Mouse (Mus musculus) naive thymus-derived CD4-positive, alpha-beta T cell, adult 2 months (primary cell): ENCODE measurements around the gene 2010111I01Rik.
"Not testable (repeated sequence)": the region's sequence is repeated elsewhere in the genome, so short reads cannot be mapped to it uniquely, and the experiment has no call there.

Experiments
- DNase-seq: peaks from one replicate; pipeline ENCODE4 v3.0.0-alpha.2; 2011; ENCODE audit warnings: low read depth

Gene 2010111I01Rik

DNA sequence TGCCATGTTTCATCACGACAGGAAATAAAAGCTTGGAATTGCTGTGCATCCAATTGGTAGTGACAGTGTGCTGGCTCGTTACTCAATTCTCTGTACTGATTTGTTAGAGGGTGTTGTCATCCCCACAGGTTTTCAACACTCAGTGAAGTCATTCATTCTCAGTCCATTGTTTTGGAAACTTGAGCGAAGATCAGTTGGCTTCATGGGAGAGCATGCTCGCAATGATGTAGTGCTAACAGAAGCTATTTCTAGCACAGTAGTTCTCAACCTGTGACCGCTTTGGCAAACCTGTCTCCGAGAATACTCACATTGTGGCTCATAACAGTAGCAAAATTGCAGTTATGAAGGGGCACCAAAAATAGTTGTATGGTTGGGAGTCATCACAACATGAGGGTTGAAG is 8.7 kb upstream of the 2010111I01Rik start:
- no peak for DNase-seq

GRCm38 (mm10) chr13:62956776-62957175 is 7.9 kb upstream of the 2010111I01Rik start:
- no peak for DNase-seq

- no peak for DNase-seq
Measured at GRCm38 (mm10) chr13:62963358-62963757, 1.3 kb upstream of the 2010111I01Rik start.

GRCm38 (mm10) chr13:62968223-62968622 is 3.5 kb downstream of the 2010111I01Rik start:
- no peak for DNase-seq

DNA sequence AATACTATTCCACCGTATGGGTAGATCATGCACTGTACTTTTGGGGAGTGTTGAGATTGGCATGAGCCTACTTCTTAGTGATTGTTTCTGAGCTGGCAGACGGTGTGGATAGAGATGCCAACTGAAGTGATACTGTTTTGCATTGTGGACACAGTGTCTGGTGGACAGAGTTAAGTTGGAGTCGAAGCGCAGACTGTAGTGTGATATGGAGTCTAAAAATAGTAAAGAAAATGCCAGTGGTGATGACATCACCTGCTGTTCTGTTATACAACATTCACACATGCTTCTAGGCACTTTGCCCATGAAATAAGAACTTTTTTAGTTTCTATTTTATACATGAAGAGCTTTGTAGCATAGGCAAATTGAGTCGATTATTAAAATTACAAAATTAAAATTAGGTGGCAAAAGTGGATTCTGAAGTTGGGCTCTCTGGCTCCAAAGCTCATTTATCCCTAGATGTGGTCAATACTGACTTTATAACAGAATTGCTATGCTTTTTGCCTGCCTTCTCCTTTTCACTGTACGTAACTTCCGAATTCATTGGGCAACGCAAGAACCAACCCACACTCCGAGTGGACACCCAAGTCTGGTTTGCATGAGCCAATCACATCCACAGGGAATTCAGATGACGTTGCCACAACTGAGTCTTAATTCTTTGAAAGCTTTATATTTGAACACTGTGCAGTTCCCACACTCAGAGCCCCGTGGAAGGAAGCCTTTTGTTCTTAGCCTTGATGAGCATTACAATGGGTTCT is 6.0 kb downstream of the 2010111I01Rik start:
- DNase-seq, result no peak

GRCm38 (mm10) chr13:62972403-62972802 is 7.7 kb downstream of the 2010111I01Rik start:
- DNase-seq, result no peak

DNA sequence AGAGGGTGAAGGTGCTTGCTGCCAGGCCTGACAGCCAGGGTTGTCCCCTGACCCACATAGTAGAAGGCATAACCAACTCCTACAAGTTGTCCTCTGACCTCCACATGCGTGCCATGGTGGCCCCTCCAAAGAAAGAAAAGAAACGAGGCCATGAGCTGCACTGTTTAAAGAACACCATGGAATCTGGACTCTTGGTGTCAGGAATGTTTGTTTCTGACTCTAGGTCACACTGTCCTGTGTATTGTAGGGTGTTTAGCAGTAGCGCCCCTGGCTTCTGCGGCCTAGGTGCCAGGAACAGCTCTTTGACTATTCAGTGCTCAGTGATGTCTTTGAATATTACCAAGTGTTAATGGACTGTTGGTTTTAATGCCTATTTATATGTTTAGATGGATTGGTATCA is 8.4 kb downstream of the 2010111I01Rik start:
- no peak for DNase-seq

DNA sequence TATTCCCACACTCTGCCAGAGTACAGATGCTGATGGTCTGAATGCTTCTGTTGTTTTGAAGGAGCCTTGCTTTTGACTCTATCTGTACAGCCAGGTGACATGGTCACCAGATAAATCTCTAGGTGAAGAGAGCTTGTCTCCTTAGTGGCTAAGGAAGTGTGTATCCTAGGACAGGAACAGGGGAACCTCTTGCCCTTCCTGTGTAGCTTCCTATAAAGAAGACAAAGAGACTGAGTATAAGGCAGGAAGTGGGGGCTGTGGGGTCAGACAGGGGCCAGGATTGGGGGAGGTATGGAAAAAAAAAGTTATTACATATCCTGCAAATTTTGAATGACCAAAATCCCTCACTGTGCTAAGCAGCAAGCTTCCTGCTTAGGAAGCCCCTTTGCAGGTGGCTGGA is 13.4 kb downstream of the 2010111I01Rik start:
- no peak for DNase-seq

- no peak for DNase-seq
Measured at GRCm38 (mm10) chr13:62978784-62979183, 14.1 kb downstream of the 2010111I01Rik start.

DNA sequence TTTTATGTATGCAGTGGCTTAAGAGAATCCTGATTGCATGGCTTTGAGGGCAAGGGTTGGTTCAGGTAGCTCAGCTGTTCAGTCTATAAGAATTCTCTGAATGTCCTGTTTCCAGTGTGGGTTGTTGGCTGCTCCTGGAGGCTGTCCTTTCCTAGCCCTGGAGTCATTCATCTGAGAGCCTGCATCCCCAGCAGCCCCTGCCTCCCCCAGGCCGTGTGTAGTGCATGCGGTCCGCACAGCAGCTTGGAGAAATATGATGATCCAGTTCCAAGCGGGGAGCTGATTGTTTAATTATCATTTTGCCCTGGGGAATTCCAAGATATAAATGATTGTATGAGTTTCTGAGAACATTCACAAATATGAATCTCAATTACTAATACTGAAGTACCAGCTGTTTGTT is 14.5 kb downstream of the 2010111I01Rik start:
- no peak for DNase-seq

DNA sequence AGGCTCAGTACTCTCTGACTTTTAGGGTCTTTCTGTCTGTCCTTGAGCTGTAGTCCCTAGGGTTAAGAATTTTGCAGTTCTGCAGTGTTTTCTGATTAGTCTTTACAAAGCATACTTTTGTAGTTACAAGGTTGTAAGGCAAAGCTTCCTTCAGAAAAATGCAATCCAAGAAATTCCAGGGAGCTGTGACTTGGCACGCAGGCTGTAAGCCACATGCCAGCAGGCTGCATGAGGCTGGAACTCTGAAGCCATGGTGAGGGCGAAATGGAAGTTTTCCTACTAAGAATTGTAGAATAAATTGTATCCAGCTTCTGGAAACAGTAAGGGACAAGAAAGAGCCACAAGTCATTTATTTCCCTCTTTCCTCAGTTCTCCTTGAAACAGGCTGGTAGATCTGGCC is 15.4 kb downstream of the 2010111I01Rik start:
- no peak for DNase-seq

GRCm38 (mm10) chr13:62984485-62984884 is 19.8 kb downstream of the 2010111I01Rik start:
- DNase-seq, result no peak

DNA sequence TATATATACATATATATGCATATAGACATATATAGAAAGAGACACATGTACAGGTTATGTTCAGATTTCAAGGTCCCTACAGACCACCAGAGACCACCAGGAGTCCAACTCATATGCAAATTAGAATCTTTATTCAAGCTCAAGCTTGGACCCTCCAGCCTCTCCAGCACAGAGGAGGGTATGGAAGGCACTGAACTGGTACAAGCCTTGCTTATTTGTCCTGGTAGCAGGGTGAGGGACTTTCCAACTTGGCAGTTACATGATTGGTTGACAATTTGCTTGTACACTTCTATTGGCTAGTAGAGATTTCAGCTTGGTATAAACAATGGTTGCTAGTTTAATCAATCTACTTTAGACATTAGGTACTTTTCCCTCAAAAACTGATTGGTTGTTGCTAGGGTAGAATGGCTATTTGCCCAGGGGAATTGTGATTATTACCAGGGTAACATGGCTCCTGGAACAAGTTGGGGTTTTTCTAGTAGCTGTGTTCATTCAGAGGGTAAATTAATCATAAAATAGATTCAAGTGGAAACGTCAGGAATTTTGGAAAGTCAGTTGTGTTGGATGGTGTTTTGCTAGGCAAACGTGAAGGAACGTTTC is 25.3 kb downstream of the 2010111I01Rik start:
- DNase-seq, result no peak

DNA sequence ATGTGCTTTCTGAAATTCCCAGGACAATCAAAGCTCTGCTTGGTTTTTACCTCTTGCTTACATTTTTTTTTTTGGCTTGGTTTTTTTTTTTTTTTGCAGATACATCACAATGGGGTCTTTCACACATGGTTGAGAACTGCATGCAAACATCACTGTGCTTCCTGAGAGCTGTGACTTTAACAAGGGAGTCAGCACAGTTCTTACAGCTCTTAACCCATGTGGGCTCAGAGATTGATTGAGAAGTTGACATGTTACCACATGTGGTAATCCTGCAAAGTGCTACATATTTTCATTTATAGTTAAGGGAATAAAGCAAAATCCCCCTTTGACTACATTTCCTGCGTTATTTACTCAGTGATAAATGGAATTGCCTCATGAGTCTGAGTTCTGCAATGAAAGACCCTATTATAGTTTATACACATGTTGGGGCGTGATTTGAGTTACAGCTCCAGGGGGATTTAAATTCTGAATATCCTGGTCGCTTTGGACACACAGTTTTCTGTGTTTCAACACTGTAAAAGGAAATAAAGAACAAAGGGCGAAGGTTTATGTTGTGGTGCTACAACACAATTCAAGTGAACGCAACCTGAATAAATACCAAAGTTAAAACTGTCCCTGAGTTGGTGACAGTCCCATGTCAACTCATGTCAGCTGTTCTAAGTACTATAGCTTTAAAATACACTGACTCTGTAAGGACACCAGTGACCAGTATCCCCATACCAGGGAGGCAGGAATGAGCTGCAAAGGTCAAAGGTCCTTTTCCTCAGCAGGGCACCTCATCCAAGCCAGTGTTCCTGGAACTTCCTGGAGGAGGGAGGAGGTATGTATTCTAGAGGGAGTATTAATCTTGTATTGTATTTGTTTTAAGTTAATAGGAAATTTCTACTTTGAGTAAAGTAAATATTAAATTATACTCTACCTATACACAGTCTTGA is 29.1 kb downstream of the 2010111I01Rik start:
- no peak for DNase-seq

- no peak for DNase-seq
Measured at GRCm38 (mm10) chr13:62996767-62997166, 32.1 kb downstream of the 2010111I01Rik start.

DNA sequence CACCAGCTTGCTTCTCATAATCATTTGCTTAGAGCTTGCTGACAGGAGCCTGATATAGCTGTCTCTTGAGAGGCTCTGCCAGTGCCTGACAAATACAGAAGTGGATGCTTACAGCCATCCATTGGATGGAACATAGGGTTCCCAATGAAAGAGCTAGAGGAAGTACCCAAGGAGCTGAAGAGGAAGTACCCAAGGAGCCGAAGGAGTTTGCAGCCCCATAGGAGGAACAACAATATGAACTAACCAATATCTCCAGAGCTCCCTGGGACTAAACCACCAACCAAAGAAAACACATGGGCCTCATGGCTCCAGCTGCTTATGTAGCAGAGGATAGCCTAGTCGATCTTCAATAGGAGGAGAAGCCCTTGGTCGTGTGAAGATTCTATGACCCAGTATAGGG is 42.8 kb downstream of the 2010111I01Rik start:
- DNase-seq, result not testable (repeated sequence)

DNA sequence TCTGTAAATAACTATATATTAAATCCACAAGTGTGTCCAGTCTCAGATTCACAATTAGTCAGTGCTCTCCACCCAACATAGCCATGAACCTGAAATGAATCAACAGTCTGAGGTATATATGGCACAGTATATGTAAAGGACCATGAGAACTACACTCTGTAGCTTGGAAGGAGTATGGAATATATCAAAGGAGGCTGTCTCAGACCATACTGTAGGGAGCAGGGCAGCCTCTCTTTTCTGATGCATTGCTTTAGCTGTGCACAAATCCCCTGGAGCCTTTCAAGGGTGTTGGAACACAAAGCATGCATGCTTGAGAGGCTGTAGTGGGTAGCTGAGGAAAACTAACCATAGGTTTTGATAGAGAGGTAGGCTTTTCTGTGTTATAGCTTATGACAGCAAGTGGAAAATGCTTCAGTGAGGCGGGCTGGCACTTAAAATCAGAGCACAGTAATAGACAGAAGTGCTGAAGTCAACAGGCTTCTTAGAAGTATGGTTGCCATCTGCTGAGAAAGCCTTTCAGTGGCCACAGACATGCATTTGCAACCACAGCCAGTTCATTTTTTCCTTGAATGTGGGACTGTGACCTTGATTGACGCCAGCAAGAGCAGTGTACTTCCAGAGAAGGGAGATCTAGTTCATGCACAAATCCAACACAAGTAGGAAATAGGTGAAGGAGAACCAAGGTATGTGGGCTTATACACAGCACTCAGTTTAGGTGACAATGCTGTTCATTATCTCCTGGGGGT is 45.8 kb downstream of the 2010111I01Rik start:
- DNase-seq, result no peak

DNA sequence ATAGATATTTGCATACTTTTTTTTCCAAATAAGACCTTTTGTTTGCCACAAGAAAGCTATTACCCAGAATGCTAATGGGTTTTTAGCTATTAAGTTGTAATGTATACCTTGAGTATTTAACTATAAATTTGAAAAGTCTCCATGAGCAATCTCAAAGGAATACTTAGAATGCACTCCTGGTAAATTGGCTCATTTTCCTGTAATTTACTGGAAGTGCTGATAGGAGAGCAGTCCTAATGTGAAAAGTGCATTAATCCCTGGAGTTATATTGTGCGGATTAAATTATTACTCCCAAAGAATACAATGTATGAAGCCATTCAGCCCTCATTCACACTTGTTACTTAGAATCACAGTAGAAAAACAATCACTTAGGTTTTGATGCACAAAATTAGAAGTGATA is 49.7 kb downstream of the 2010111I01Rik start:
- no peak for DNase-seq

DNA sequence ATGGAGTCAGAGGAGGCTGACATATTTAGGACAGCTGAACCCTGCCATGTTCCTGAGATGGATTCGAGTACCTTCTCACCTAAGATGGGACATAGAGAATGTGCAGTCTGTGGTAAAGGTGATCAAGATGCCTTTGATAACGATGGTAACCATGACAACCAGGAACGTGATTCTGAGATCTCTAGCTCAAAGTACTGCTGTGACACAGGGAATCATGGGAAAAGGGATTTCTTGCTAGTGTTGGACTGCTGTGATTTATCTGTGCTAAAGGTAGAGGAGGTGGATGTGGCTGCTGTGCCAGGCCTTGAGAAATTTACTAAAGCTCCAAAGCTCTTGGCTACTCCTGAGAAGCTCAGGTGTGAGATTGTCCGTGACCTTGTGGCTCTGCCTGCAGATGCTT is 50.7 kb downstream of the 2010111I01Rik start:
- DNase-seq, result no peak

DNA sequence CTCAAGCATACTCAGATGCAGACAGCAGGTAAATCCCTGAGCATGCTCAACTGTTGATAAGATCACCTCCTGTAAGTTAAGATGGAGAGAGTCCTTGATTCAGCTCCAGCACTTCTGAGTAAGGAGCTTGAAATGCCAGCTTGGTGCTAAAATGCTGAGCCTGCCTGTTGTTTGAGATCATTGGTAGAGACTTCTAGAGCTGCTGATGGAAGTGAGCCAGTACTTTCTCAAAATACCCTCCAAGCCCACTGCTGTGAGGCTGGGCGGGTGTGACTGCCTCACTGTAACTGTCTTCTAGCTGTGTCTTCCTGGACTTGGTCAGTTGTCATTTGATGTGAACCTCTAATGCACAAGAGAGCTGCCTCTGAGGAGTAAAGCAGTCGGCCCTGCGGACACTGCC is 51.4 kb downstream of the 2010111I01Rik start:
- DNase-seq, result no peak

DNA sequence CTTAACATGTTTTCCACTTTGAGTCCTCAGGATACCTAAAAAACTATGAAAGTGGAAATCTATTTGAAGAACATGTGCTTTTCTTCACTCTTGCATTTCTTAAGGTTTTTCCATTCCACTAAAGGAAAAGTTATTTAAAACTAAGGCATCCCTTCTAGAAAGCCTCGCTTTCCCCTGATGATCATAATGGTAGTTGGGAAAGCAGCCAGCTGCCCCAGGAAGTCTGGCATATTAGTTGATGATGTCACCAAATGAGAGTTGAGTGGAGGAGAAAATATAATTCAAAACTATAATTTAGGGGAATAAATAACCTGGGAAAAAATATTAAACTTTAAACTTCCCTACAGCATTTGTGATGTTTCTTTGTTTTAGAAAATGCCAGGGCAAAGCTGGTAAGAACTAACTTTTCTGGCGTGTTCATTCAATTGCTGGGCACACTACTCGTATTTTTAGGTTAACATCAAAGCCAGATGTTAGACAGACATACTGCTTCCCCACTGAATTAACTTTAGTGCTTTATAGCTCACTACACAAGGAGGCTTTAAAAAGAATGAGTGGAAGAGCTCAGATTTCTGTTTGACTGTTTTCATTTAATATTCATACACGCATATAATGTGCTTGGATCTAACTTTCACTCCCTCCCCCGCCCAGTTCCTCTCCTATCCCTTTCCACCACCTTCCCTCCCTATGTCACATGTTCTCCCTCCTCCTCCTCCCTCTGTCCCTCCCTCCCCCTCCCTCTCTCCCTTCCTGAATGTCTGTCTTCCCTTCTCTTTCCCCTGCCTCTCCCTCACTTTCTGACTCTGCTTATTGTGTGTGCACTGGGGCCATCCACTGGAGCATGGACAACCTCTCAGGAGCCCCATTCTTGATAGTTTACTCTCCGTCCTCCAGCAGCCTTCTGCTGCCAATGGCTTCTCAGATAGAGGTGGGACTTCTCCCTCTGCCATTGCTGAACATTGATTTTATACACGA is 58.8 kb downstream of the 2010111I01Rik start:
- no peak for DNase-seq
